Mouse (Mus musculus) heart, adult 2 months (tissue): Measurements from ENCODE around the gene Fkbpl. TPM values are rescaled to one million over a fixed set of nuclear protein-coding genes. Genes with fewer than 3 reads are reported as not detected.

Source experiments
- DNase-seq, 2 experiments: peaks; one replicate each; pipeline ENCODE4 v3.0.0; 2021
- H3K27ac ChIP-seq: fragments of 200-600 bp; 2 replicates; pipeline ENCODE4 v1.8.1; 2022
- H3K27me3 ChIP-seq: fragments of 200-500 bp; 2 replicates; pipeline ENCODE4 v1.6.1; 2012; ENCODE audit warnings: mild to moderate bottlenecking, low read length, inconsistent platforms, mixed read lengths; ENCODE audit not compliant: control insufficient read depth, insufficient read depth
- H3K36me3 ChIP-seq: fragments of 200-500 bp; 2 replicates; pipeline ENCODE4 v1.6.1; 2012; ENCODE audit warnings: low read length, inconsistent platforms; ENCODE audit not compliant: control insufficient read depth, insufficient read depth
- H3K4me1 ChIP-seq: fragments of 200-500 bp; 2 replicates; pipeline ENCODE4 v1.6.1; 2011; ENCODE audit warnings: low read length; ENCODE audit not compliant: control insufficient read depth, insufficient read depth
- H3K4me3 ChIP-seq: fragments of 200-600 bp; 2 replicates; pipeline ENCODE4 v1.8.1; 2022
- H3K79me2 ChIP-seq: fragments of 200-500 bp; replicated peaks from 2 replicates; pipeline ENCODE4 v1.6.1; 2012; ENCODE audit warnings: mild to moderate bottlenecking, inconsistent platforms, low read length, moderate library complexity, mixed read lengths; ENCODE audit not compliant: control insufficient read depth, insufficient read depth
- H3K9ac ChIP-seq: fragments of 200-500 bp; 2 replicates; pipeline ENCODE4 v1.6.1; 2012; ENCODE audit warnings: low read depth, mild to moderate bottlenecking, control low read depth, inconsistent platforms, low read length, mixed read lengths
- CTCF ChIP-seq: fragments of 200-600 bp; IDR thresholded peaks from 2 replicates; pipeline ENCODE4 v1.8.1; 2022; ENCODE audit warnings: antibody characterized with exemption, mild to moderate bottlenecking, moderate library complexity
- EP300 ChIP-seq: fragments of 200-500 bp; IDR thresholded peaks from 2 replicates; pipeline ENCODE4 v1.6.1; 2011; ENCODE audit warnings: low read depth, low read length, control low read depth; ENCODE audit not compliant: insufficient read depth
- POLR2A ChIP-seq: fragments of 200-500 bp; IDR thresholded peaks from 2 replicates; pipeline ENCODE4 v1.6.1; 2011; ENCODE audit warnings: mild to moderate bottlenecking, low read depth, low read length, control low read depth; ENCODE audit not compliant: insufficient read depth
- WGBS: fragments of 180-500 bp; shearing (Covaris S2); methylation state at CpG from one replicate; pipeline ENCODE4 v1.1.7; 2018; 5-methylcytosine and 5-hydroxymethylcytosine counted together
- intact Hi-C: fragments of 180-260 bp; cut with DNase I; formaldehyde crosslinking; loops from one replicate; pipeline ENCODE4 v1.15.1; 2025
- polyA plus RNA-seq: library from polyadenylated mRNA; depleted of rRNA; stranded (reverse); fragments of >200 nt; gene quantifications from 2 replicates; pipeline ENCODE4 v1.2.3, GENCODE M21; 2012
- total RNA-seq, 2 experiments: library from RNA; stranded (reverse); gene quantifications; 2 replicates each; pipeline ENCODE4 v1.2.3; 2021

The Fkbpl gene
- total and polyA plus RNA-seq, 3 experiments: 4.0 to 7.9 (median 7.9) TPM

- intact Hi-C loops: no loop called here
- Histone ChIP-seq H3K36me3 (no peaks in the 10 kb centered on the region), H3K4me3 (no peak overlapping the region), H3K4me1 (peaks cover 2% of the 10 kb centered on the region; the same call in 1 of the 2 replicates), H3K27ac (no peak overlapping the region), H3K79me2 (no peaks in the 10 kb centered on the region), H3K27me3 (peaks cover 18% of the 10 kb centered on the region), H3K9ac (no peak overlapping the region)
- WGBS: 53% methylated on average over 13 of the region's 13 CpGs
- no peak for DNase-seq
- TF ChIP-seq POLR2A: no peak
These were observed 30.9 kb downstream of the Fkbpl start for GRCm38 (mm10) chr17:34675205-34676092.

GRCm38 (mm10) chr17:34676093-34676460 lies 31.5 kb downstream of the Fkbpl start:
- H3K79me2 ChIP-seq: no peaks in the 10 kb centered on the region
- no peak overlapping the region for H3K9ac ChIP-seq
- no peak overlapping the region for H3K27ac ChIP-seq
- no peak for TF ChIP-seq EP300
- TF ChIP-seq POLR2A: no peak
- TF ChIP-seq CTCF: no peak
- peaks cover 5% of the 10 kb centered on the region for H3K4me1 ChIP-seq
- WGBS: 47% methylated on average over 6 of the region's 6 CpGs
- H3K27me3 ChIP-seq: peaks cover 16% of the 10 kb centered on the region
- H3K4me3 ChIP-seq: no peak overlapping the region
- no peaks in the 10 kb centered on the region for H3K36me3 ChIP-seq
- intact Hi-C loops: no loop called here
- DNase-seq: no peak

- Histone ChIP-seq H3K4me3 (no peak overlapping the region), H3K9ac (no peak overlapping the region), H3K27ac (no peak overlapping the region), H3K4me1 (peaks cover 7% of the 10 kb centered on the region), H3K27me3 (peaks cover 10% of the 10 kb centered on the region), H3K79me2 (no peaks in the 10 kb centered on the region), H3K36me3 (no peaks in the 10 kb centered on the region)
- intact Hi-C loops: no loop called here
- no peak for DNase-seq
- TF ChIP-seq EP300: no peak
- no peak for TF ChIP-seq POLR2A
- TF ChIP-seq CTCF: no peak
- WGBS: 69% methylated on average over 12 of the region's 12 CpGs
These were observed 32.1 kb downstream of the Fkbpl start for GRCm38 (mm10) chr17:34676671-34677070.

GRCm38 (mm10) chr17:34680191-34680590 lies 35.6 kb downstream of the Fkbpl start:
- Histone ChIP-seq H3K27me3 (no peaks in the 10 kb centered on the region), H3K27ac (no peak overlapping the region), H3K4me1 (peaks cover 27% of the 10 kb centered on the region), H3K9ac (no peak overlapping the region), H3K79me2 (no peaks in the 10 kb centered on the region), H3K36me3 (no peaks in the 10 kb centered on the region), H3K4me3 (no peak overlapping the region)
- WGBS: 87% methylated on average over 26 of the region's 26 CpGs
- no peak for DNase-seq
- intact Hi-C loops: loop anchor here (2.0 kb wide), 1 partner anchor 25 kb away; no protein-coding TSS in a partner anchor
- TF ChIP-seq CTCF (no peak), EP300 (no peak), POLR2A (no peak)

- TF ChIP-seq EP300: no peak
- TF ChIP-seq CTCF: no peak
- TF ChIP-seq POLR2A: no peak
- intact Hi-C loops: loop anchor here (1.0 to 2.0 kb wide), 2 partner anchors 19 to 26 kb away; no protein-coding TSS in a partner anchor
- Histone ChIP-seq H3K36me3 (no peaks in the 10 kb centered on the region), H3K27me3 (no peaks in the 10 kb centered on the region), H3K27ac (peak overlapping the region; percentile 70), H3K4me3 (peak overlapping the region; percentile 20; the same call in 1 of the 2 replicates), H3K9ac (no peak overlapping the region), H3K79me2 (no peaks in the 10 kb centered on the region), H3K4me1 (peaks cover 29% of the 10 kb centered on the region)
- WGBS: 78% methylated on average over 4 of the region's 4 CpGs
- no peak for DNase-seq
These were observed 36.1 kb downstream of the Fkbpl start for GRCm38 (mm10) chr17:34680621-34681020.

GRCm38 (mm10) chr17:34681132-34681571 lies 36.6 kb downstream of the Fkbpl start:
- Histone ChIP-seq H3K4me3 (peak overlapping the region; percentile 20; the same call in 1 of the 2 replicates), H3K4me1 (peaks cover 31% of the 10 kb centered on the region), H3K79me2 (no peaks in the 10 kb centered on the region), H3K9ac (peak overlapping the region; percentile 45), H3K27ac (peak overlapping the region; percentile 70), H3K27me3 (no peaks in the 10 kb centered on the region), H3K36me3 (no peaks in the 10 kb centered on the region)
- intact Hi-C loops: loop anchor here (1.0 to 2.0 kb wide), 2 partner anchors 20 to 26 kb away; no protein-coding TSS in a partner anchor
- TF ChIP-seq EP300 (no peak; the same call in 1 of the 2 replicates), POLR2A (no peak), CTCF (0 out of 2 replicates have a peak, but pooled peaks have one; percentile 12)
- DNase-seq: peak; percentile 70 to 71
- 32% methylated on average over 17 of the region's 17 CpGs for WGBS
